ENCODE assay signal across 8 mouse cellular contexts in the genomic region with DNA sequence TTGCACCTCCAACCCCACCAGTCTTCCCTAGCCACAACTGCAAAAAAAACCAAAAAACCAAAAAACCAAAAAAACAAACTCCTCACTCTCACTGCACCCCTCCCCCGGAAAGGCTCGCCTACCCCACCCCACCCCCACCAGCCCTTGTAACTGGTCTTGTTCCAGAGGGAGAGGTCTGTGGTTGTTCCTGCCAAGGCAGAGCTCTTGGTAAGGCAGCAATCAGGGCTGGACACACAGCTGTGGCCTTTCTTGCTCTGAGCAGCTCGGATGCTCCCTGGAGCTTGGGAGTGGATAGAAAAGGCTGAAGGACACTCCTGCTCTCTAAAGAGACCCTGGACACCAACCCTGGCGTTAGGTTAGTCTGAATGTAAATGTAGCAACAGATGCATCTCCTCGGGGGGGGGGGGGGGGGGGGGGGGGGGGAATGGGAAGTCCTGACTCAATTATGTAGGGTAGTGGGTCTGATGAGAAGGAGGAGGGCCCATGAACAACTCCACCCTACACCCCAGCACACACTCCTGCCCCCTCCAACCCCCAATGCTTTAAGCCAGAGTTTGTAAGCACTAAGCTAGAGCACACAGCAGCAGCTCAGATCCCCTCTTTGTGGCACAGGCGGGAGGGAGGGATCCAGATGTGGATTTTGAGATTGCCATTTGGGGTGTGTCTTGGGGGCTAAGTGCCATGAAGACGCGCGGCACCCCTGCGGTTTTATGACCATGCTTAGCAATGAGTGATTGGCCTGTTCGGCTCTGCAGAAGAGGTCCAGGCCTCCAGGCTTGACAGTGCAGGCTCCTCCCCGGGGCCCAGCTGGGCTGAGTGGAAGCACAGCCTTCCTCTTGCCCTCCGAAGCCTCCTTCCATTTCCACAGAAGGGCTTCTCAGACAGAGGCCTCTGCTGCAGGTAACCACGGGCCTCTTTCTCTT.
DNase-seq lines count a peak whose midpoint lies in the region; ATAC-seq and TF ChIP-seq lines count a peak whose summit lies in the region.

No protein-coding gene starts in this region.

- intact Hi-C loops in heart, postnatal 25 days (cut with DNase I), result no loop called here

- H3K9me3 ChIP-seq in kidney, postnatal 0 days (replicated peaks; ENCODE audit: low read length), result no peaks in the 10 kb centered on the region
- no peaks in the 10 kb centered on the region for H3K9me3 ChIP-seq in neural tube, embryonic 12.5 days

- H3K27me3 ChIP-seq in kidney, postnatal 0 days (ENCODE audit: insufficient read depth, low read length), result no peaks in the 10 kb centered on the region
- H3K27me3 ChIP-seq in neural tube, embryonic 12.5 days (replicated peaks), result no peaks in the 10 kb centered on the region; the same call in 1 of the 2 replicates

- H3K27ac ChIP-seq in kidney, postnatal 0 days, result no peak overlapping the region
- no peak overlapping the region for H3K27ac ChIP-seq in neural tube, embryonic 12.5 days

- TF ChIP-seq CTCF in kidney, postnatal 0 days (IDR thresholded peaks at IDR 0.05; ENCODE audit: low read depth), result no peak

- DNase-seq in kidney, postnatal 0 days (ENCODE audit: low spot score), result peak; percentile 18
- no peak for DNase-seq in kidney, postnatal 25 days
- peak; percentile 38 for DNase-seq in embryo, embryonic 11.5 days (ENCODE audit: low read depth, low spot score)
- peak; percentile 19 for DNase-seq in heart, postnatal 25 days (ENCODE audit: low spot score)
- no peak for DNase-seq in frontal cortex, postnatal 10 days (ENCODE audit: low spot score in 2 of 2)
- DNase-seq in ovary, postnatal 10 days (ENCODE audit: low spot score), result no peak
- DNase-seq in kidney, adult 8-10 months, result no peak

- H3K36me3 ChIP-seq in kidney, postnatal 0 days (ENCODE audit: insufficient read depth, low read length), result no peaks in the 10 kb centered on the region
- H3K36me3 ChIP-seq in neural tube, embryonic 12.5 days, result no peaks in the 10 kb centered on the region

- ATAC-seq in kidney, postnatal 0 days (replicated peaks; ENCODE audit: low FRiP score, low read depth), result no peak
- ATAC-seq in neural tube, embryonic 12.5 days (ENCODE audit: low FRiP score, low read depth), result peak; percentile 90

- H3K9ac ChIP-seq in kidney, postnatal 0 days (ENCODE audit: low read depth, low read length), result no peak overlapping the region
- no peak overlapping the region for H3K9ac ChIP-seq in neural tube, embryonic 12.5 days

- no peaks in the 10 kb centered on the region for H3K4me1 ChIP-seq in kidney, postnatal 0 days (replicated peaks; ENCODE audit: insufficient read depth, low read length)
- H3K4me1 ChIP-seq in neural tube, embryonic 12.5 days, result peaks cover 14% of the 10 kb centered on the region

- no peak overlapping the region for H3K4me3 ChIP-seq in kidney, postnatal 0 days (replicated peaks; ENCODE audit: low read depth, low read length)
- H3K4me3 ChIP-seq in neural tube, embryonic 12.5 days, result no peak overlapping the region

- WGBS in kidney, postnatal 0 days, result 29% methylated on average over 13 of the region's 14 CpGs
- 6% methylated on average over 13 of the region's 14 CpGs for WGBS in neural tube, embryonic 12.5 days

- H3K4me2 ChIP-seq in kidney, postnatal 0 days (ENCODE audit: low read length), result no peak overlapping the region
- H3K4me2 ChIP-seq in neural tube, embryonic 12.5 days (replicated peaks), result peak overlapping the region; percentile 54

Comparison
In these comparisons a context has a peak if more than half of its experiments do, and no peak if none do; other contexts are left out.
1. DNase-seq: peak in kidney, postnatal 0 days (single experiment), embryo, embryonic 11.5 days (single experiment) and heart, postnatal 25 days (single experiment); none in kidney, postnatal 25 days (0 of 2), frontal cortex, postnatal 10 days (0 of 2), ovary, postnatal 10 days (single experiment) and kidney, adult 8-10 months (0 of 2).